Mouse (Mus musculus) E14TG2a.4 (cell line): ENCODE measurements around the gene Pilra.

ENCODE experiments used
- CTCF ChIP-seq: conservative IDR thresholded peaks from 2 replicates; pipeline ENCODE4 v1.5.1; 2014; ENCODE audit warnings: low read length
- POU5F1 ChIP-seq: IDR thresholded peaks from 2 replicates; pipeline ENCODE4 v1.6.1; 2014; ENCODE audit warnings: low read length, borderline replicate concordance

GRCm38 (mm10) chr5:137781661-137782060 is 54.4 kb downstream of the Pilra start:
- TF ChIP-seq CTCF (no peak), POU5F1 (no peak)
